8 mouse cellular contexts compared by ENCODE assay signal in the genomic region with DNA sequence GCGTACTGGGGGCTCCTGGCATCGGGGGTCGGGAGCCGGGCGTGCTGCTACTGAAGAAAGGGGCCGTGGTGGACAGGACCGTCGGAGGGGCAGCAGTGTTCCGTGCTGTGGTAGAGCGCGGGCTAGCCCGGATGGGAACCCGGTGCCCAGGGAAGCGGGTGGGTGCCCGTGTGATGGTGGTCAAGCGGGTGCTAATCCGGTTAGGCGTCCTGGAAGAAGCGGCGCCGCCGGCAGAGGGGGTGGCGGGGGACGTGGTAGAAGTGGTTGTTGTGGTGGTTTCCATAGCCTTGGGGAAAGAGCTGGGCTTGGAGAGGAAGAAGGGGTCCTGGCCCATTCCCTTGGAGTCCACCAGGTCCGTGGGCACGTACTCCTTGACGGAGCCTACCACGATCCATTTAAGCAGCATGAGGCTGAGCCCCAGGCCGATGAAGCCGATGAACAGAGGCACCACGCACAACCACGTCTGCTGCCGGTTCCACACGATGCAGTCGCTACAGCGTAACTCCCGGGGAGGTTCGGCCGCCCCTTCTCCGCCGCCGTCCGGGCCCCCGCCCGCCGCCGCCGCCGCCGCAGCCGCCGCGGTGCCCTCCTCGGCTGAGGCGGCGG. TPM values are rescaled to one million over a fixed set of nuclear protein-coding genes. Genes with fewer than 3 reads are reported as not detected.
A peak's percentile ranks its signal among the peaks of the same experiment; 100 is the strongest.
DNase-seq lines count a peak whose midpoint lies in the region; ATAC-seq and TF ChIP-seq lines count a peak whose summit lies in the region.

No protein-coding gene starts in this region.

- 2% methylated on average over 51 of the region's 56 CpGs for WGBS in embryonic facial prominence, embryonic 11.5 days
- WGBS in intestine, embryonic 16.5 days, result 3% methylated on average over 51 of the region's 56 CpGs
- WGBS in liver, postnatal 0 days (ENCODE audit: insufficient replicate concordance), result 5% methylated on average over 43 of the region's 56 CpGs

- H3K27ac ChIP-seq in ES-Bruce4 (ENCODE audit: insufficient read depth, low read length), result no peak overlapping the region
- H3K27ac ChIP-seq in embryonic facial prominence, embryonic 11.5 days (replicated peaks; ENCODE audit: low read depth, low read length), result no peak overlapping the region
- H3K27ac ChIP-seq in intestine, embryonic 16.5 days (ENCODE audit: low read length), result no peak overlapping the region
- H3K27ac ChIP-seq in liver, postnatal 0 days (ENCODE audit: low read depth), result no peak overlapping the region

- peaks cover 21% of the 10 kb centered on the region for H3K27me3 ChIP-seq in ES-Bruce4 (ENCODE audit: control insufficient read depth, insufficient read depth, low read length, poor library complexity, severe bottlenecking)
- H3K27me3 ChIP-seq in embryonic facial prominence, embryonic 11.5 days (ENCODE audit: control insufficient read depth, insufficient read depth, low read length), result peaks cover 48% of the 10 kb centered on the region
- peaks cover 54% of the 10 kb centered on the region for H3K27me3 ChIP-seq in intestine, embryonic 16.5 days (replicated peaks; ENCODE audit: control insufficient read depth, insufficient read depth, low read length)
- H3K27me3 ChIP-seq in liver, postnatal 0 days (ENCODE audit: insufficient read depth, low read length), result peaks cover 41% of the 10 kb centered on the region

- TF ChIP-seq EP300 in ES-Bruce4 (IDR thresholded peaks at IDR 0.05; ENCODE audit: insufficient read depth, low read depth, low read length), result no peak
- no peak for TF ChIP-seq EP300 in liver, postnatal 0 days (IDR thresholded peaks at IDR 0.05; ENCODE audit: low read depth)

- ATAC-seq in embryonic facial prominence, embryonic 11.5 days (replicated peaks; ENCODE audit: insufficient number of reproducible peaks, low FRiP score, low TSS enrichment, low read depth), result peak; percentile 58
- 0 out of 2 replicates have a peak, but pooled peaks have one; percentile 14 for ATAC-seq in intestine, embryonic 16.5 days
- ATAC-seq in liver, postnatal 0 days, result no peak

- TF ChIP-seq POLR2A in ES-Bruce4 (IDR thresholded peaks at IDR 0.05; ENCODE audit: insufficient read depth, low read length), result no peak

- TF ChIP-seq CTCF in ES-Bruce4 (IDR thresholded peaks at IDR 0.05; ENCODE audit: low read depth, low read length), result no peak
- TF ChIP-seq CTCF in liver, postnatal 0 days (IDR thresholded peaks at IDR 0.05; ENCODE audit: low read depth), result no peak

- peak; percentile 7 for DNase-seq in adrenal gland, postnatal 25 days
- no peak for DNase-seq in adrenal gland, adult 18-20 months (ENCODE audit: low spot score in 2 of 2)
- DNase-seq in embryonic facial prominence, embryonic 11.5 days (ENCODE audit: low spot score), result peak; percentile 11
- DNase-seq in liver, postnatal 0 days, result peak; percentile 12
- peak; percentile 37 for DNase-seq in testis, postnatal 10 days (ENCODE audit: low spot score)
- DNase-seq in gastrocnemius, postnatal 36 days, result no peak

- H3K9ac ChIP-seq in ES-Bruce4 (ENCODE audit: low read depth, poor library complexity, severe bottlenecking), result no peak overlapping the region; the same call in 1 of the 2 replicates
- peak overlapping the region; percentile 46 for H3K9ac ChIP-seq in embryonic facial prominence, embryonic 11.5 days (replicated peaks; ENCODE audit: low read length)
- peak overlapping the region; percentile 49; the same call in 1 of the 2 replicates for H3K9ac ChIP-seq in intestine, embryonic 16.5 days (ENCODE audit: low read depth, low read length)
- H3K9ac ChIP-seq in liver, postnatal 0 days (replicated peaks), result no peak overlapping the region

- H3K36me3 ChIP-seq in ES-Bruce4 (ENCODE audit: control insufficient read depth, insufficient read depth, low read length, poor library complexity, severe bottlenecking), result no peaks in the 10 kb centered on the region
- no peaks in the 10 kb centered on the region for H3K36me3 ChIP-seq in embryonic facial prominence, embryonic 11.5 days (replicated peaks; ENCODE audit: control insufficient read depth, insufficient read depth, low read depth, low read length)
- H3K36me3 ChIP-seq in intestine, embryonic 16.5 days (ENCODE audit: control insufficient read depth, insufficient read depth, low read length), result no peaks in the 10 kb centered on the region
- no peaks in the 10 kb centered on the region for H3K36me3 ChIP-seq in liver, postnatal 0 days (replicated peaks; ENCODE audit: insufficient read depth, low read length)

- peak overlapping the region; percentile 89 for H3K4me2 ChIP-seq in embryonic facial prominence, embryonic 11.5 days (ENCODE audit: low read depth, low read length)
- peak overlapping the region; percentile 89 for H3K4me2 ChIP-seq in intestine, embryonic 16.5 days (ENCODE audit: low read depth, low read length)
- peak overlapping the region; percentile 58 for H3K4me2 ChIP-seq in liver, postnatal 0 days (ENCODE audit: low read depth, low read length)

- H3K4me1 ChIP-seq in ES-Bruce4 (ENCODE audit: control insufficient read depth, insufficient read depth, low read length), result no peaks in the 10 kb centered on the region
- H3K4me1 ChIP-seq in embryonic facial prominence, embryonic 11.5 days (ENCODE audit: control insufficient read depth, insufficient read depth, low read length), result peaks cover 6% of the 10 kb centered on the region
- H3K4me1 ChIP-seq in intestine, embryonic 16.5 days (ENCODE audit: control insufficient read depth, insufficient read depth, low read length), result peaks cover 4% of the 10 kb centered on the region; the same call in 1 of the 2 replicates
- no peaks in the 10 kb centered on the region for H3K4me1 ChIP-seq in liver, postnatal 0 days (ENCODE audit: insufficient read depth)

- H3K9me3 ChIP-seq in ES-Bruce4 (replicated peaks; ENCODE audit: control insufficient read depth, insufficient read depth, low read length, poor library complexity, severe bottlenecking), result no peaks in the 10 kb centered on the region
- H3K9me3 ChIP-seq in embryonic facial prominence, embryonic 11.5 days (replicated peaks; ENCODE audit: control insufficient read depth, low read length), result no peaks in the 10 kb centered on the region
- no peaks in the 10 kb centered on the region for H3K9me3 ChIP-seq in intestine, embryonic 16.5 days (ENCODE audit: control insufficient read depth, low read length)
- no peaks in the 10 kb centered on the region for H3K9me3 ChIP-seq in liver, postnatal 0 days (ENCODE audit: low read length)

- peak overlapping the region; percentile 73 for H3K4me3 ChIP-seq in ES-Bruce4 (ENCODE audit: low read depth, low read length)
- peak overlapping the region; percentile 48 for H3K4me3 ChIP-seq in embryonic facial prominence, embryonic 11.5 days (ENCODE audit: low read depth, low read length)
- H3K4me3 ChIP-seq in intestine, embryonic 16.5 days (ENCODE audit: low read length), result peak overlapping the region; percentile 57
- H3K4me3 ChIP-seq in liver, postnatal 0 days (ENCODE audit: low read depth, low read length), result no peak overlapping the region

- intact Hi-C loops in gastrocnemius, postnatal 36 days (cut with DNase I), result no loop called here

RNA-seq across cellular contexts. Expression of a gene that starts 0.6 kb away (rescaled TPM):
- 3.7 and 6.1 TPM in 2 replicates for total RNA-seq in adrenal gland, postnatal 25 days (2021)
- 1 to 10 TPM; 3.7 to 4.8 TPM for total RNA-seq in adrenal gland, adult 18-20 months (2021)
- not detected in 2 replicates for polyA plus RNA-seq in ES-Bruce4 (2011; ENCODE audit: insufficient read depth, insufficient read length, low read depth, missing spikeins)
- polyA plus RNA-seq in embryonic facial prominence, embryonic 11.5 days (2014; fragmentation: Nextera tagmentation; extraction: Ambion mirVana), result 0.43 and 0.70 TPM in 2 replicates
- 0.18 and 0.28 TPM in 2 replicates for polyA plus RNA-seq in intestine, embryonic 16.5 days (2015; fragmentation: Nextera tagmentation; extraction: Ambion mirVana)
- polyA plus RNA-seq in liver, postnatal 0 days (2015; fragmentation: Nextera tagmentation; extraction: Ambion mirVana), result not detected in 2 replicates
- total RNA-seq in gastrocnemius, postnatal 36 days (2021), result not detected

Comparison
In these comparisons a context has a peak if more than half of its experiments do, and no peak if none do; other contexts are left out.
1. DNase-seq: peak in adrenal gland, postnatal 25 days (single experiment), embryonic facial prominence, embryonic 11.5 days (single experiment), liver, postnatal 0 days (single experiment) and testis, postnatal 10 days (single experiment); none in adrenal gland, adult 18-20 months (0 of 2) and gastrocnemius, postnatal 36 days (0 of 2).
2. H3K9ac ChIP-seq: peak in embryonic facial prominence, embryonic 11.5 days (single experiment) and intestine, embryonic 16.5 days (single experiment); none in ES-Bruce4 (single experiment) and liver, postnatal 0 days (single experiment).
3. Peak in every context shown above with its lines, with median percentiles within 50 percentile points of each other: H3K4me2 ChIP-seq.